Mouse (Mus musculus): ENCODE measurements at regions not wholly inside any gene's neighbourhood (a gene's known extent, or its start where the extent isn't known, plus 50 kb on each side); places are given as distances from the start of the nearest gene placed in this dataset.

- DNase-seq (ENCODE audit: low spot score) (no peak), ATAC-seq (no peak)
- H3K4me2 ChIP-seq (ENCODE audit: low read length): no peak overlapping the region
- no peaks in the 10 kb centered on the region for H3K27me3 ChIP-seq (replicated peaks; ENCODE audit: control insufficient read depth, insufficient read depth, low read length)
- H3K36me3 ChIP-seq (ENCODE audit: control insufficient read depth, insufficient read depth, low read length): no peaks in the 10 kb centered on the region
- 55% methylated on average over 1 of the region's 1 CpGs for WGBS
- H3K4me3 ChIP-seq (ENCODE audit: low read depth, low read length): no peak overlapping the region
- no peak overlapping the region for H3K9ac ChIP-seq (ENCODE audit: low read length)
- no peaks in the 10 kb centered on the region; the same call in 1 of the 2 replicates for H3K4me1 ChIP-seq (ENCODE audit: control insufficient read depth, insufficient read depth, low read length)
- no peaks in the 10 kb centered on the region for H3K9me3 ChIP-seq (replicated peaks; ENCODE audit: control insufficient read depth, low read length)
- no peak overlapping the region for H3K27ac ChIP-seq (ENCODE audit: low read depth, low read length)
Measured at GRCm38 (mm10) chr4:105945921-105946320, 156.3 kb downstream of the Gm12728 start.

- 90% methylated on average over 5 of the region's 5 CpGs for WGBS
- no peak for DNase-seq (ENCODE audit: low spot score)
- no peaks in the 10 kb centered on the region; the same call in 1 of the 2 replicates for H3K4me1 ChIP-seq (ENCODE audit: control insufficient read depth, insufficient read depth, low read length)
- no peak overlapping the region for H3K9ac ChIP-seq (ENCODE audit: low read length)
- H3K36me3 ChIP-seq (ENCODE audit: control insufficient read depth, insufficient read depth, low read length): no peaks in the 10 kb centered on the region
- no peak overlapping the region for H3K4me3 ChIP-seq (ENCODE audit: low read depth, low read length)
- no peaks in the 10 kb centered on the region for H3K9me3 ChIP-seq (replicated peaks; ENCODE audit: control insufficient read depth, low read length)
- no peak overlapping the region for H3K27ac ChIP-seq (ENCODE audit: low read depth, low read length)
- no peaks in the 10 kb centered on the region for H3K27me3 ChIP-seq (replicated peaks; ENCODE audit: control insufficient read depth, insufficient read depth, low read length)
- H3K4me2 ChIP-seq (ENCODE audit: low read length): no peak overlapping the region
- no peak for ATAC-seq
Measured at GRCm38 (mm10) chr4:105948326-105948725, 158.7 kb downstream of the Gm12728 start.

- Histone ChIP-seq H3K27ac (ENCODE audit: low read depth, low read length) (no peak overlapping the region), H3K27me3 (replicated peaks; ENCODE audit: control insufficient read depth, insufficient read depth, low read length) (no peaks in the 10 kb centered on the region), H3K9ac (ENCODE audit: low read length) (no peak overlapping the region), H3K4me1 (ENCODE audit: control insufficient read depth, insufficient read depth, low read length) (no peaks in the 10 kb centered on the region), H3K36me3 (ENCODE audit: control insufficient read depth, insufficient read depth, low read length) (no peaks in the 10 kb centered on the region), H3K4me2 (ENCODE audit: low read length) (no peak overlapping the region), H3K9me3 (replicated peaks; ENCODE audit: control insufficient read depth, low read length) (no peaks in the 10 kb centered on the region), H3K4me3 (ENCODE audit: low read depth, low read length) (no peak overlapping the region)
- no peak for ATAC-seq
- WGBS: 74% methylated on average over 3 of the region's 3 CpGs
- no peak for DNase-seq (ENCODE audit: low spot score)
Measured at GRCm38 (mm10) chr4:105952406-105952805, 162.7 kb downstream of the Gm12728 start.

- no peak overlapping the region for H3K9ac ChIP-seq (ENCODE audit: low read length)
- DNase-seq (ENCODE audit: low spot score) (no peak), ATAC-seq (no peak)
- H3K27ac ChIP-seq (ENCODE audit: low read depth, low read length): no peak overlapping the region
- H3K27me3 ChIP-seq (replicated peaks; ENCODE audit: control insufficient read depth, insufficient read depth, low read length): no peaks in the 10 kb centered on the region
- no peaks in the 10 kb centered on the region for H3K4me1 ChIP-seq (ENCODE audit: control insufficient read depth, insufficient read depth, low read length)
- H3K36me3 ChIP-seq (ENCODE audit: control insufficient read depth, insufficient read depth, low read length): no peaks in the 10 kb centered on the region
- H3K9me3 ChIP-seq (replicated peaks; ENCODE audit: control insufficient read depth, low read length): no peaks in the 10 kb centered on the region
- H3K4me2 ChIP-seq (ENCODE audit: low read length): no peak overlapping the region
- no peak overlapping the region for H3K4me3 ChIP-seq (ENCODE audit: low read depth, low read length)
- 10% methylated on average over 2 of the region's 2 CpGs for WGBS
Measured at GRCm38 (mm10) chr4:105956516-105956915, 166.8 kb downstream of the Gm12728 start.

GRCm38 (mm10) chr4:105958331-105958730, 168.7 kb downstream of the Gm12728 start:
- Histone ChIP-seq H3K4me3 (ENCODE audit: low read depth, low read length) (no peak overlapping the region), H3K27me3 (replicated peaks; ENCODE audit: control insufficient read depth, insufficient read depth, low read length) (no peaks in the 10 kb centered on the region), H3K9me3 (replicated peaks; ENCODE audit: control insufficient read depth, low read length) (no peaks in the 10 kb centered on the region), H3K4me2 (ENCODE audit: low read length) (no peak overlapping the region), H3K27ac (ENCODE audit: low read depth, low read length) (no peak overlapping the region), H3K4me1 (ENCODE audit: control insufficient read depth, insufficient read depth, low read length) (no peaks in the 10 kb centered on the region), H3K36me3 (ENCODE audit: control insufficient read depth, insufficient read depth, low read length) (no peaks in the 10 kb centered on the region), H3K9ac (ENCODE audit: low read length) (no peak overlapping the region)
- no peak for ATAC-seq
- DNase-seq (ENCODE audit: low spot score): no peak
- 84% methylated on average over 5 of the region's 5 CpGs for WGBS

GRCm38 (mm10) chr4:105961686-105962360, 172.2 kb downstream of the Gm12728 start:
- no peak overlapping the region for H3K27ac ChIP-seq (ENCODE audit: low read depth, low read length)
- WGBS: 71% methylated on average over 8 of the region's 8 CpGs
- H3K9ac ChIP-seq (ENCODE audit: low read length): no peak overlapping the region
- ATAC-seq (no peak), DNase-seq (ENCODE audit: low spot score) (no peak)
- no peaks in the 10 kb centered on the region for H3K4me1 ChIP-seq (ENCODE audit: control insufficient read depth, insufficient read depth, low read length)
- H3K9me3 ChIP-seq (replicated peaks; ENCODE audit: control insufficient read depth, low read length): no peaks in the 10 kb centered on the region
- no peaks in the 10 kb centered on the region for H3K36me3 ChIP-seq (ENCODE audit: control insufficient read depth, insufficient read depth, low read length)
- H3K27me3 ChIP-seq (replicated peaks; ENCODE audit: control insufficient read depth, insufficient read depth, low read length): no peaks in the 10 kb centered on the region
- no peak overlapping the region for H3K4me3 ChIP-seq (ENCODE audit: low read depth, low read length)
- no peak overlapping the region for H3K4me2 ChIP-seq (ENCODE audit: low read length)

GRCm38 (mm10) chr4:105962542-105962941, 172.9 kb downstream of the Gm12728 start:
- no peak for ATAC-seq
- 45% methylated on average over 7 of the region's 7 CpGs for WGBS
- DNase-seq (ENCODE audit: low spot score): no peak
- Histone ChIP-seq H3K4me1 (ENCODE audit: control insufficient read depth, insufficient read depth, low read length) (no peaks in the 10 kb centered on the region), H3K27ac (ENCODE audit: low read depth, low read length) (no peak overlapping the region), H3K36me3 (ENCODE audit: control insufficient read depth, insufficient read depth, low read length) (no peaks in the 10 kb centered on the region), H3K9ac (ENCODE audit: low read length) (no peak overlapping the region), H3K9me3 (replicated peaks; ENCODE audit: control insufficient read depth, low read length) (no peaks in the 10 kb centered on the region), H3K27me3 (replicated peaks; ENCODE audit: control insufficient read depth, insufficient read depth, low read length) (no peaks in the 10 kb centered on the region), H3K4me2 (ENCODE audit: low read length) (no peak overlapping the region), H3K4me3 (ENCODE audit: low read depth, low read length) (no peak overlapping the region)

GRCm38 (mm10) chr4:105968324-105968723, 178.7 kb downstream of the Gm12728 start:
- H3K9me3 ChIP-seq (replicated peaks; ENCODE audit: control insufficient read depth, low read length): no peaks in the 10 kb centered on the region
- no peak overlapping the region for H3K27ac ChIP-seq (ENCODE audit: low read depth, low read length)
- H3K36me3 ChIP-seq (ENCODE audit: control insufficient read depth, insufficient read depth, low read length): no peaks in the 10 kb centered on the region
- H3K4me2 ChIP-seq (ENCODE audit: low read length): no peak overlapping the region
- no peak overlapping the region for H3K4me3 ChIP-seq (ENCODE audit: low read depth, low read length)
- H3K27me3 ChIP-seq (replicated peaks; ENCODE audit: control insufficient read depth, insufficient read depth, low read length): no peaks in the 10 kb centered on the region
- H3K4me1 ChIP-seq (ENCODE audit: control insufficient read depth, insufficient read depth, low read length): no peaks in the 10 kb centered on the region
- no peak for DNase-seq (ENCODE audit: low spot score)
- ATAC-seq: no peak
- WGBS: 24% methylated on average over 4 of the region's 4 CpGs
- no peak overlapping the region for H3K9ac ChIP-seq (ENCODE audit: low read length)

GRCm38 (mm10) chr4:105969628-105970027, 180.0 kb downstream of the Gm12728 start:
- H3K9ac ChIP-seq (ENCODE audit: low read length): no peak overlapping the region
- H3K27ac ChIP-seq (ENCODE audit: low read depth, low read length): no peak overlapping the region
- no peak for ATAC-seq
- H3K4me2 ChIP-seq (ENCODE audit: low read length): no peak overlapping the region
- H3K27me3 ChIP-seq (replicated peaks; ENCODE audit: control insufficient read depth, insufficient read depth, low read length): no peaks in the 10 kb centered on the region
- H3K4me3 ChIP-seq (ENCODE audit: low read depth, low read length): no peak overlapping the region
- H3K9me3 ChIP-seq (replicated peaks; ENCODE audit: control insufficient read depth, low read length): no peaks in the 10 kb centered on the region
- no peak for DNase-seq (ENCODE audit: low spot score)
- 30% methylated on average over 2 of the region's 2 CpGs for WGBS
- no peaks in the 10 kb centered on the region for H3K36me3 ChIP-seq (ENCODE audit: control insufficient read depth, insufficient read depth, low read length)
- no peaks in the 10 kb centered on the region for H3K4me1 ChIP-seq (ENCODE audit: control insufficient read depth, insufficient read depth, low read length)

Data from forebrain, embryonic 14.5 days (tissue).